Mouse (Mus musculus) olfactory bulb, adult 2 months (tissue): ENCODE results near the gene Hhipl2. TPM values are rescaled to one million over a fixed set of nuclear protein-coding genes. Genes with fewer than 3 reads are reported as not detected.
A peak's percentile ranks its signal among the peaks of the same experiment; 100 is the strongest.

ENCODE experiments used
- H3K27ac ChIP-seq: fragments of 200-500 bp; 2 replicates; pipeline ENCODE4 v1.5.1; 2012; ENCODE audit warnings: low read depth, low read length; ENCODE audit not compliant: insufficient read depth
- H3K4me1 ChIP-seq: fragments of 200-500 bp; 2 replicates; pipeline ENCODE4 v1.6.1; 2012; ENCODE audit warnings: low read length; ENCODE audit not compliant: control insufficient read depth, insufficient read depth
- H3K4me3 ChIP-seq: fragments of 200-500 bp; 2 replicates; pipeline ENCODE4 v1.5.1; 2012; ENCODE audit warnings: mild to moderate bottlenecking, low read depth, low read length, moderate library complexity; ENCODE audit not compliant: insufficient read depth
- CTCF ChIP-seq: fragments of 200-500 bp; IDR thresholded peaks from 2 replicates; pipeline ENCODE4 v1.5.1; 2012; ENCODE audit warnings: low read depth, mild to moderate bottlenecking, low read length, moderate library complexity; ENCODE audit not compliant: insufficient read depth
- POLR2A ChIP-seq: fragments of 200-500 bp; IDR thresholded peaks from 2 replicates; pipeline ENCODE4 v1.6.1; 2012; ENCODE audit warnings: mild to moderate bottlenecking, low read depth, low read length, moderate library complexity; ENCODE audit not compliant: insufficient read depth
- WGBS: fragments of 180-500 bp; shearing (Covaris S2); methylation state at CpG from one replicate; pipeline ENCODE4 v1.1.7; 2018; 5-methylcytosine and 5-hydroxymethylcytosine counted together
- polyA plus RNA-seq: library from polyadenylated mRNA; stranded (reverse); fragments of >200 nt; gene quantifications from 2 replicates; pipeline ENCODE4 v1.2.4, GENCODE M21; 2012; ENCODE audit warnings: low replicate concordance; ENCODE audit not compliant: missing spikeins, insufficient read depth, insufficient read length

Hhipl2 gene
- polyA plus RNA-seq, 1 experiment, result not detected

DNA sequence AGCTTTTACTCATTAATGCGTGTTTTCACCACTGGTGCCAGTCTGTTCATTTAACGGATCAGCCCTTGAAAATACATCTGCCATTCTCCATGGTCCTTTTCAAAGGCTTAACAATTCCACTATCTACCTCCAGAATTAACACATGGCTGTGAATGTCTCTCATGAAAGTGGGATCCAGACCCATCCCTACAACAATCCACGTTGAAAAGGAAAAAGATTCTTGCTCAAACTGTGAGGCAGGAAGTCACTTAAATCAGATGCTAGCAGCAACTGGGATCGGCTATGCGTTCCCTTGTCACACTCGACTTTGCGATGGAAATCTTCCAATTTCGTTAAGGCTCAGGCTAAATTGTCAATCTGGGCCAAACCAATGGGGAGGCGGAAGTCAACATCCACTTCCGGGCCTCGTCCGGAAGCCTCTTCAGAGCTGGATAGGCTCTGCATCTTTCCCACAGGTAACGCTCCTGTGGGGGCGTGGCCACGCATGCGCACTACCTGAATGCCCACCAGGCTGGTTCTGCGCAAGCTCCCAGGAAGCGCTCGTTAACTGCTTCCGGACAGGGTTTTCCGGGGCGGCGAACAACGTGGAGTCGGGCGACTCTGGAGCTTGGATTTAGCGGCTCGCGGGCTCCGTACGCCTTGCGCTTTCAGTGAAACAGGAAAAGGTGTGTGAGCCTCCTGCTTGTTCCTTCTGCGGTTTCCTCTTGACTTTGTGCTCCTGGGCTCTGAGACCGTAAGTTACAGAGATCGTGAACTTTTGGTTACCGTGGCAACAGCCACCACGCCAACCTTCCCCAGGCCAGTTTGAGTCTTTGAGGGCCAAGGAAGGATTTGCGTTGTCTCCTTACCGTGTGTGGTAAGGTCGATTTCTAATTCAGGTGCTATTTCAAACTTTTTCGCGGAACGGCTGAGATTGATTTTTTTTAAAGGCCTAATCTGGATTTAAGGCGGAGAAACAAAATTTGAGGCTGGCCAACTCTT, 29.3 kb upstream of the Hhipl2 start, which contains the start of gene Taf1a:
Gene Taf1a, plus strand, starts transcription at position 556 of the 981 bp plus-strand sequence.
- H3K27ac ChIP-seq, result peak within 1 kb of the TSS; percentile 7
- 4% methylated on average over 44 of the region's 44 CpGs for WGBS
- peak within 1 kb of the TSS; percentile 79 for H3K4me3 ChIP-seq
- TF ChIP-seq POLR2A, result no peak; the same call in 1 of the 2 replicates
- H3K4me1 ChIP-seq, result peaks cover 10% of the 10 kb centered on the region

DNA sequence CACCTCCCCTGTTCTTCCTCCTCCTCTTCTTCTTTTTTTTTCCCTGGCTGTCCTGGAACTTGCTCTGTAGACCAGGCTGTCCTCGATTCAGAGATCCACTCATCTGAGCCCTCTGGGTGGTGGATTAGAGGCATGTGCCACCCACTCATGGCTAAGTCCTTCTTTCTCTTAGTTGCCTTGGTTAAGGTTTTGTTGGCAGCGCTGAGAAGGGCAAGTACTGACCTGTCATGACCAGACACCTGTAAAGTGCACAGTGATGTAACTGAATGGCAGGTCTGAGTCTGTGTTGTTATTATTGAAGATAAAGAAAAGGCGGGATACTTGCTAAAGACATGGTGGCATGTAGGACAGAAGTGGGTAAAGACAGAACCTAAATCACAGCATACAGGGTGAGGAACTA, 14.6 kb upstream of the Hhipl2 start:
- TF ChIP-seq CTCF (no peak), POLR2A (no peak)
- H3K27ac ChIP-seq, result no peak overlapping the region
- H3K4me1 ChIP-seq, result no peaks in the 10 kb centered on the region
- 94% methylated on average over 3 of the region's 3 CpGs for WGBS
- H3K4me3 ChIP-seq, result no peak overlapping the region

DNA sequence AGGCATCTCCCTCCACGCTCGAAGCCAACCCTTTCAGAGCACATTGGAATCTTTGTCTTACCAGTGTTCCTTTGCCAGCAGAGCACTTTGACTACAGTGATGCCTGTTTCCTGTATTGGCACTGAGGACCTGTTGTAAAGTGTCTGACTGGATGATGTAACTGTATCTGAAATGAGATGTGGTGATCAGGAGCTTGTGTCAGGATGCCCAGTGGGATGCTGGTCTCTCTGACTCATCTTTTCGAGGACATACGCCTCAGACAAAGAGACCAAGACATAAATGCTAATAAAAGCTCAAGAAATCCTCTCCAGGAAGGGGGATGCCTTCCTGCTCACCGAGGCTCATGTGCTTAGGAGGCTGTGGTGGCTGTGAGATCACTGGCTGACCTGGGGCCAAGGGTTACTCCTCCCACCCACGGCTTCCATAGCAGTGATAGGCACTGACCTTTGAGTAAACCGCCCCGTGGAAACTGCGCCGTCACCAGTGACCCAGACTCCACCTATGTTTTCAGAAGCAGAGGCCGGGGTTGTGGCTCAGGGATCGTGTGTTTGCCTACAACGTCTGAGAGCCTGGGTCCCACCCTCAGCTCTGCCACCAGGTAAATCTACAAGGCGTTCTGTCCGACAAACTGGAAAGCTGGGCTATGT, 3.8 kb upstream of the Hhipl2 start:
- WGBS, result 81% methylated on average over 15 of the region's 15 CpGs
- no peak overlapping the region for H3K4me3 ChIP-seq
- TF ChIP-seq POLR2A (no peak), CTCF (no peak)
- H3K4me1 ChIP-seq, result no peaks in the 10 kb centered on the region
- H3K27ac ChIP-seq, result no peak overlapping the region

DNA sequence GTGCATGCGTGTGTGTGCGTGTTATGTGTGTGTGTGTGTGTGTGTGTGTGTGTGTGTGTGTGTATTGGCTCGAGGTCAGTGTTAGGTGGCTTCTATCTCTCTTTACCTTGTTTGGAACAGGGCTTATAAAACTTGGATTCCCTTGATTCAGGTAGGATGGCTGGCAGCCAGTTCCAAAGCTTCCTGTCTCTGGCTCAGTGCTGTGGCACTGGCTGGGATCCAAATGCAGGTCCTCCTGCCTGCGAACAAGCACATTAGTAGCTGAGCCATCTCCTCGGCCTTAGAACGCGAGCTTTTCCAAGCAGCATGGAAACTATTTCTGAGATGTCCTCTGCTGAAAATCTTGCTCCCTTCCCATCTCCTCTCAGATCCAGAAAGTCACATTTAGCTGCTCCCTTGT, 1.7 kb downstream of the Hhipl2 start:
- 79% methylated on average over 7 of the region's 7 CpGs for WGBS

DNA sequence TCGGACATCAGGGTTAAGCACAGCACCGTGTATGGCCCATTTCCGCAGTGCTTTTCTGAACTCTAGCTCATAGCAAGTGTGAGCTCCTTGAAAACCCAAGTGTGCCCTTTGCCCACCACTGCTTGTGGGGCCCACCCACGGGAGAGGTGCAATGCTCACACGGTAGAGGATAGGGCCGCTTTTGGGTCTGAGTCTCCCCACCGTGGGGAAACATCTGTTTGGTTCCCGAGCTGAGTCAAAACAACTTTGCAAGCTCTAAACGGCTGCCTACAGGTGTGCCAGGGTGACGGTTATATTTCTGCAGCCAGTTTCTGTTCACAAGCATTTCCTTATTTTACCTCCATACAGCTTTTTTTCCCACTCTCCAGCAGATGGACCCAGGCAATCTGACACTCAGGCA, 2.3 kb downstream of the Hhipl2 start:
- TF ChIP-seq CTCF, result no peak
- no peak for TF ChIP-seq POLR2A
- WGBS, result 84% methylated on average over 10 of the region's 10 CpGs
- Histone ChIP-seq H3K4me1 (no peaks in the 10 kb centered on the region), H3K27ac (no peak overlapping the region), H3K4me3 (no peak overlapping the region)

More for the DNA sequence above, 1.7 kb downstream of the Hhipl2 start:
- Histone ChIP-seq H3K4me1 (no peaks in the 10 kb centered on the region), H3K4me3 (no peak overlapping the region), H3K27ac (no peak overlapping the region)
- TF ChIP-seq POLR2A, result no peak
- no peak for TF ChIP-seq CTCF

DNA sequence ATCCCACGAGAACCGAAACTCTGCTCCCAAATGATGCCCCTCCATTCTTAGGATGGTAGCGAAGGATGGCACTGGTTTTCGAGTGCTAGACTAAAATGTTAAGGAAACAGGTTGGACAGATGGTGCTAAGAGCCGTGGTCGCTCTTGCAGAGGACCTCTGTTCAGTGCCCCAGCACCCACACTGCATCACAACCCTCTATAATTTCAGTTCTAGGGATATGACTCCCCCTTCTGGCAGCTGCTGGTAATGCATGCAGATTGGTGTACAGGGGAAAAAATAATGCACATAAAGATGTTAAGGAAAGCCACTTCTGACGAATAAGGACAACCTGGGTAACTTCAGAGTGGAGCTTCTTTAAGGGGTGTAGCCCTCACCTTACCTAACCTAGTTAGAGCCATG, 6.1 kb downstream of the Hhipl2 start:
- Histone ChIP-seq H3K4me1 (no peaks in the 10 kb centered on the region), H3K4me3 (no peak overlapping the region), H3K27ac (no peak overlapping the region)
- WGBS, result 95% methylated on average over 7 of the region's 7 CpGs
- no peak for TF ChIP-seq POLR2A
- TF ChIP-seq CTCF, result no peak

DNA sequence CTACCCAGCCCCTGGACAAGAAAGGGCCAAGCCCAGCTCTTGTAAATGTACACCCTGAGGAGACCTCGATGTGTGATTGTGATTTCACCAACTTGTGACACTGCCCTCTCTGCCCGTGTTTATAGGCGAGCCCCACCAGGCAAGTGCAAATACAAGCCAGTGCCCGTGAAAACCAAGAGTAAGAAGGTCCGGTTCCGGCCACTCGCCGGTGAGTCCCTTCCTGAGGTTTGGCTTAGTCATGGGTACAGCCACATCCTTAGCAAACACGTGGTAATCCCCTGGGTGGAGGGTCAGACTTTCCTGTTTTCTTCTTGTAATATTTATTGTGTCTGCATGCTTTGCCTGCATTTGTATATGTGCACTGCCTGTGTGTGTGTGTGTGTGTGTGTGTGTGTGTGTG, 16.9 kb downstream of the Hhipl2 start:
- WGBS, result 90% methylated on average over 9 of the region's 9 CpGs
- TF ChIP-seq POLR2A (no peak), CTCF (no peak)
- peaks cover 3% of the 10 kb centered on the region for H3K4me1 ChIP-seq
- no peak overlapping the region for H3K27ac ChIP-seq
- no peak overlapping the region for H3K4me3 ChIP-seq

DNA sequence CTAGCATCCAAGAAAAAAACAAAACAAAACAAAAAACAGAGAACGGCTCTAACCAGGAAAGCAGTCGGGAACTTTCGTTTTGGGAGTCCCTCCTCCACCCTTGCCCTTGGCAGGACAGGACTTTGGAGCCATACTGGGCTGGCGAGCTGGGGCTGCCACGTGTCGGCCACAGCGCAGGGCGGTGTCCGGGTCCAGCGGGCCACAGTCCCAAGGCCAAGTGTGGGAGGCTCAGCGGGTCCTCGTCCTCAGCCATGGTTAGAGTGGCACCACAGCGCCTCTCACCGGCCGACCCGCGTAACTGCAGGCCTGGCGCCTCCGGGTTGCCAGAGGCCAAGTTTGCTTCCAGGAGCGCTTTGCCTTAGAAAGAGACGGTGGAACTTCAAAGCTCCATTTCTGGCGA, 21.0 kb downstream of the Hhipl2 start:
- Histone ChIP-seq H3K4me1 (peaks cover 7% of the 10 kb centered on the region), H3K27ac (no peak overlapping the region), H3K4me3 (peak overlapping the region; percentile 35)
- TF ChIP-seq CTCF (peak; percentile 84), POLR2A (no peak)
- WGBS, result 22% methylated on average over 22 of the region's 22 CpGs

DNA sequence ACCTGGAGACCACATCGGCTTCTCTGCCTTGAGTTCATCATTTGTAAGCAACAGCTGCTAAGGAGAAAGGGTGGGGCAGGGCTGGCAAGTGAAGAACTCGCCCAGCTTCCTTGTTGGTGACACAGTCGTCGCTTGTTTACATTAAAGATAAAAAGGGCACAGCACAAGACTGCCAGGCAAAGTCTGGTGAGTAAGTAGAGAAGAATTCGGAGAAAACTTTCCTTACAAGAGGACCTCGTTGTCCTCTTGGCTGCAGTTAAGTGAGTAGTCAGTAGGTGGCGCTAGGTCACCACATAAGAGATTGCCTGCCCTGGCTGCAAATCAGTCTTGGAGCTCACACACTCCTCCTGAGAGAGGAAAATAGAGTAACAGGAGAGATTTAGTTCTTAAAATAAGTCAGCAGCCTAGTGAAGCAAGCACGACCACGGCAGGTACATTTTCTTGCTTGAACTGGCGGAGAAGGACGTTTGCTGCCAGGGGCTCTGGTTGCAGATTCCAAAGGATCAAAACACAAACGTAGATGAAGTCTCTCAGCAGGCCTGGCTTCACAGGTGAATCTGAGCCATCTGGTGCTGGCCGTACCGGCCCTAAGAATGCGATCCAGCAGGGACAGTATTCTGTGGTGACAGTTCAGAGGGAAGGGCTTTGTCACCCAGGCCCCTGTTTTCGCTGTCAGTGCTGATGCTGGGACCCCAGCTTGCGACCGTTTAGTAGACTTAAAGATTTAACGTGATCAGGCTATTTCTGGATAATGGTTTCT, 24.2 kb downstream of the Hhipl2 start:
- Histone ChIP-seq H3K4me3 (no peak overlapping the region), H3K4me1 (peaks cover 7% of the 10 kb centered on the region), H3K27ac (no peak overlapping the region)
- TF ChIP-seq CTCF, result no peak
- TF ChIP-seq POLR2A, result no peak
- WGBS, result 27% methylated on average over 19 of the region's 19 CpGs
